Mouse (Mus musculus) frontal cortex, postnatal 36 days (tissue): ENCODE data around the gene Zfp790.
"Not testable (repeated sequence)": the region's sequence is repeated elsewhere in the genome, so short reads cannot be mapped to it uniquely, and the experiment has no call there.

Experiments
- DNase-seq, 2 experiments: peaks; one replicate each; pipeline ENCODE4 v3.0.0; 2022; ENCODE audit warnings: low spot score in 2 of 2

Zfp790 gene

DNA sequence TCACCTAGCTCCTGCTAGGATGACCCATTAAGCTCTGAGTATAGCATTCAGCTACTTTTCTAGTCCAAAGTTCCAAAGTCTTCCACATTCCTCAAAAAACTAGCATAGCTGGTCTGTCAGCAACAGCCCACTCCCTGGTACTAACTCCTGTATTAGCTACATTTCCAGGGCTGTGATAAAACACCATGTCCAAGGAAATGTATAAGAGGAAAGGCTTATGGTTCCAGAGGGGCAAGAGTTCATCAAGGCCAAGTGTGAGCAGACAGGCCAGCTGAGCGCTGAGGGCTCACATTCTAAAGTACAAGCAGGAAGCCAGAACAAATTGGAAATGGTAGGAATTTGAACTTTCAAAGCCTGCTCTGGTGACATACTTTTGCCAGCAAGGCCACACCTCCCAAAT is 26.2 kb downstream of the Zfp790 start:
- DNase-seq, result no peak

DNA sequence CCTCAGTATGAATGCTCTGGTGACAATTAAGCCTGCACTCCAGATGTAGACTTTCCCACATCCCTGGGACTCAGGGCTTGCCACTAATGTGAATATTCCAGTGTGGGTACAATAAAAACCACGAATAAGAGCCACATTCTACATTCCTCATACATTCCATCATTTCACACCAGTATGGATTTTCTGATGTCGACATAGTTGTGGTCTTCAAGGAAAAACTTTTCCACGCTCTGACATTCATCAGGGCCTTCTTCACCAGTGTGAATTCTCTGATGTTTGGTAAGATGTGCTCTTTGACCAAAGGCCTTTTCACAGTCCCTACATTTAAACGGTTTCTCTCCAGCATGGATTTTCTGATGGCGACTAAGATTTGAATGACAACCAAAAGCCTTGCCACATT is 28.7 kb downstream of the Zfp790 start:
- DNase-seq, result no peak

DNA sequence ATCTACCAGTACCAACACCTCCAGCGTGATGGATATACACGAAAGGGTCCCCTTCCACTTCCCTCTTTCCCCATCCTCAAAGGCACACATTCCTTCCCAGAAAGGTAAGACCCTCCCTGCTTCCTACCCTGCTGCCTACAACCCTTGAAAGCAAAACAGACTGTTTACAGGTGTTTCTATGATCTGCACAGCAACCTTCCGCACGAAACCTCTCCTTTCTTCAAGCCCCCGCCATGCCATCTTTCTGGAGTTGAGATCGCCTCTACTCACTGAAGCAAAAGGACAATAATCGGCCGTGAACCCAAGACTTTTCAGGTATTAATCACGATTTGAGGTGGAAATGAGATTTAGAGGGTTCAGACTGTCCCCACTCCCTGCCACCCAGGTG is 36.9 kb downstream of the Zfp790 start:
- DNase-seq, result no peak

DNA sequence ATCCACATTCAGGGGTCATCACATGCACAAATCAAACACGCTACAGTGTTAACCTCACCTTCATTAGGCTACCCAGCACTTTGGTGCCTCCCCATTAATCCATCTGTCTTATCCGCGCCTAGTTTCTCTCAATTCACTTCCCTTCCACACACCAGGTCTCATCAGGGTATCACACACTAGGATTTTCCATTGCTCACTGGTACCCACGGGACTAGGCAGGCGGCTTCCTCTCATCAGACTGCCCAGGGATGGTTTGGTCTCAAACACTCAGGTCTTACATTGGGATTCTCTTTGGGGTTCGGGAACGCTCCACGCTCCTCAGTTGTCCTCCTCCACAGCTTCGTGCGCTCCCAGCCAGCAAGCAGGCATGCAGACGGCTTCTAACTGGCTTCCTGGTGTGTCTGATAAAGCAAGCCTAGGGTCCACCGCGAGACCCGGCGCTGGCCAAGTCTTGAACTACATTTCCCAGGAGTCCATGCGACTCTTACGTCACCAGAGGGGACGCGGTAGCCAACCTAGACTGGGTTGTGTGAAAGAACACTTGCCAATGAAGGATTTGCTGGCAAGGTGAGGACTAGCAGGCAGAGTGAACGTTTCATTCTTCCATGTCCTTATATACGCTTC is 37.4 kb downstream of the Zfp790 start, which contains the start of gene Zfp940:
Gene Zfp940, minus strand, starts transcription at position 451 of the 624 bp plus-strand sequence.
- DNase-seq, result peak; percentile 85 to 95

DNA sequence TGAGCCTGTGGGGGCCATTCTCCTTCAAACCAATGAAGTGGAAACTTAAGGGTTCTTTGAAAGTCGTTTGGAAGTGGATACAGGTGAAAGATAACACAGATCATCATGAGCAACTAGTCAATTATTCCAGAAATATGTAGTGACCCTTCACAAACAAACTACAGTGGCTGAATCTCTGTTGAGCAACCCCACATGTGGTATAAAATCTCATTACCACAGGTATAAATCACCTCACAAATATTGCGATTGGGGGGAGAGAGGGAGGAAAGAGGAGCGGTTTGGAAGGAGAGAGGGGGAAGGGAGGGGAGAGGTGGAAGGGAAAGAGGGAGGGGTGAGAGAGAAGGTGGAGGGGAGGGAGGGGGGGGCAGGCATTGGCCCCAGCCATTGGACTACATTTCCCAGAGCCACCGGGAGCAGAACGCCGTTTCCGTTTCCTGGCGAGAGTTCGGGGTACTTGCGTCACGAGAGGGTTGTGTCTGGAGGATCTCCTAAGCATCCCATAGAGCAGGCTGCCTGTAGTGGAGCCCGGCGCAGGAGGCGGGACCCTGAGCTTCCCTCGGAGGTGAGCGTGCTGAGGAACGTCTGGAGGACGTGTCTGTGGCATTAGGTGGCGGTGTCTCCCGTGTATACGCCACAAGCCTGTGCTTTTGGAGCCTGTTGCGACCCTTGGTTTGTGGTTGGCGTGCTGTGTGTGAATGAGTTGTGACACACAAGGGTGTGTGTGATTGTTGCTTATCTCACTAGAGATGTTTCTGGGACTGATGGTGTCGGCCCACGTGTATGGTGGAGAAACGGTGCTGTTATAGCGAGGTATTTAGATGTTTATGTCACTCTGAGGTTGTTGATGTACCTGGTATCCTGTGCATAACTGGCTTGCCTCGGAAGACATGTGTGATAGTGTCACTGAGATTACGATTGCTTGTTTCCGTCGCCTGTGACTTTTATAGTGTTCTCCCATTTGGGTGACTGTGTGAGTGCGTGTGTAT is 43.9 kb downstream of the Zfp790 start, which contains the start of gene Zfp420:
Gene Zfp420, plus strand, starts transcription at position 448 of the 986 bp plus-strand sequence.
- peak; percentile 89 to 94 for DNase-seq

DNA sequence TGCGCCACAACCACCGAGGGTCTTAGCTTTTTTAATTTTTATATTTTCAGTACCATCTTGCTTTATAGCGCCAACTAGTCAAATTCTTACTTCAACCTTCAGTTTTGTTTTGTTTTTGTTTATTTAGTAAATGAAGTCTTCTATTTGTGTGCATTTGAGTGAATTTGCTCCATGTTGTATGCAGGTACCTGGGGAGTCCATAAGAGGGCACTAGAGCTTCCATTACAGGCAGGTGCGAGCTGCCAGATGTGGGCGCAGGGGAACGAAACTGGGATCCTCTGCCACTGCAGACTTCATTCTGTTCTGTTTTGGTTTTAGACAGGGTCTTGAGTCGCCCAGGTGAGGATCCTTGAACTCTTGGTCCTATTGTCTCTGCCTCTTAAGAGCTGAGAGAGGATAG is 45.7 kb downstream of the Zfp790 start:
- DNase-seq, result no peak

DNA sequence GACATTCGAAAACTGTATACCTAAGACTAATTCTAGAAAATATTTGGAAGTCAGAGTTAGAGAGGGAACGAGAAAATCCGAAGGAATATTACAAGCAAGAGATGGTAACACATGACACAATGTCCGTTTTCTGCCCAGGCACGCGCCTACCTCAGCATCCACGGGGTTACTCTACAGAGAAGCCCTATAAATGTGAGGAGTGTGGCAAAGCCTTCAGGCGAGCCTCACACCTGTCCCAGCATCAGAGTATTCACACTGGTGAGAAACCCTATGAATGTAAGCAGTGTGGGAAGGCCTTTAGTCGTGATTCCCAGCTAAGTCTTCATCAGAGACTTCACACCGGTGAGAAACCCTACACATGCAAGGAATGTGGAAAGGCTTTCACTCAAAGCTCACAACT is 58.3 kb downstream of the Zfp790 start:
- no peak for DNase-seq

DNA sequence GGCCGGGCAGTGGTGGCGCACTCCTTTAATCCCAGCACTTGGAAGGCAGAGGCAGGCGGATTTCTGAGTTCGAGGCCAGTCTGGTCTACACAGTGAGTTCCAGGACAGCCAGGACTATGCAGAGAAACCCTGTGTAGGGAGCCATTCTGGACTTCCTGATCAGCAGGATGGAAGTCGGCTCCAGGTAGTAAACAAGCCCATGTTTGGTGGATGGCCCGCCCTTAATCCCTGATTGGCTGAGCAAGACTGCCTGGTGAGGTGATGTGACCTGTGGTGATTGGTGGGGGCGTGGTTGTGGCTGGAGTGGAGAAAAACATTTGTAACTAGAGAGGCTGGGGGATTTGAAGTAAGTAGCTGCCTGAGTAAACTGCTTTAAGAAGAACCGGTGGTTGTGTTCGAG is 61.6 kb downstream of the Zfp790 start:
- DNase-seq, result not testable (repeated sequence)

DNA sequence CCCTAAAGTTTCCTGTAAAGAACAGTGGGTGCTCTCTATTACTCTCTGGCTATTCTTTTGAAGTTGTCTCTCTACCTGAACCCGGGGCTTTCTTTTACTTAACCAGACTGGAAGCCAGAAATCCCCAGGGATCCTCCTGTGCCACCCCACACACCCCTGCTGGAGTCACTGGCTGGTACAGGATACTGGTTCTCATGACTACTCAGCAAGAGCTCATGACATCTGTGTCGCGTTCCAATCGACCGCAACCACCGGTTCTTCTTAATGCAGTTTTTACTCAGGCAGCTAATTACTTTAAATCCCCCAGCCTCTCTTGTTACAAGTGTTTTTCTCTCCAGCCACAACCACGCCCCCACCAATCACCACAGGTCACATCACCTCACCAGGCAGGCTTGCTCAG is 64.1 kb downstream of the Zfp790 start:
- DNase-seq, result no peak
